Mouse (Mus musculus): Measurements from ENCODE around the gene Afap1l2. TPM values are rescaled to one million over a fixed set of nuclear protein-coding genes. Genes with fewer than 3 reads are reported as not detected.
A peak's percentile ranks its signal among the peaks of the same experiment; 100 is the strongest.

Gene Afap1l2
- 1 to 10 TPM; 2.3 to 3.8 TPM for total RNA-seq (2021)
- long read RNA-seq, experiment 1, partial matches to known transcripts, result 0 of 2 reads
- long read RNA-seq, experiment 1, other reads (novel, unspliced or antisense), result 1 of 2 reads
- long read RNA-seq, experiment 2, partial matches to known transcripts, result 0 of 1 reads
- long read RNA-seq, experiment 2, other reads (novel, unspliced or antisense), result 0 of 1 reads

DNA sequence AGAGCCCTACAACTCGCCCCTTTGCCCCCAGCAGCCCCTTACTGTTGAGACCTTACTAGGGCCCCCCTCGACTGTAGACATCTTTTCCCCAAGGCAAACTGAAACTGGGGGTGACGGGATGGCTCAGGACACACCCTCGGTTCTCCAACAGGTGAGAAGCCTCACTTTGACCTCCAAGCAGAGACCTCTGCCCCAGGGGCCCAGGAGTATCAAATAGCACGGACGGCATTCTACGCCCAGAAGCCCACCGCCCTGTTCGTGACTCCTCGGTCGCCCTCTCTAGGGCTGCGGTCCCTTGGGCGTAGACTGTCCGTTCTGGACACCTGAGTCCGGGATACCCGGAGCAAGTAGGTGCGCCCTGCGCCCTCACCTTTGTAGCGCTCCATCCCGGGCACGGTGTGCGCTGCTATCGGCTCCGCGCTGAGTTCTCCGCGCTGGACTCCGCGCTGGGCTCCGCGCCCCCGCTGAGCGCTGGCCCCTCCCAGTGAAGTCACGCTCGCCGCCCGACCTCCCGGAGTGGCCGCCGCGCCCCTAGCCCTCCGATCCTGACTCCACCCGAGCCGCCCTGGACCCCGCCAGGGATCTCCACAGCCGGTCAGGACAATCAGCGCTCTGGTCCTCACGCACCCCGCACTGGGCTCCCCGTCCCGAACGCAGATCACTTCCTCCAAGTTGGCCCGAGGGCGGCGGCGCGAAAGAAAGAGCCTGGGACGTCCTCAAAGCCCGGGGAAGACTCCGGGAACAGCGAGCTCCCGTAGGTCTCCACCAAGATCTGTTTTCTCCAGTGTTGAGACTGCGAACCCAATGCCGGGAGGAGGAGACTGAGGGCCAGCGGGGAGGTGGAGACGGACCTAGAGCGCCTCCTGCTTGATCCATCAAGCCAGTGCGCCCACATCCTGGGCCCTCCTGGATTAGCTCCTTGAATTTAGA, at the start of gene Afap1l2:
Gene Afap1l2 (minus strand): TSS at position 448 of the 930 bp plus-strand sequence.
- peak; percentile 52 for DNase-seq

DNA sequence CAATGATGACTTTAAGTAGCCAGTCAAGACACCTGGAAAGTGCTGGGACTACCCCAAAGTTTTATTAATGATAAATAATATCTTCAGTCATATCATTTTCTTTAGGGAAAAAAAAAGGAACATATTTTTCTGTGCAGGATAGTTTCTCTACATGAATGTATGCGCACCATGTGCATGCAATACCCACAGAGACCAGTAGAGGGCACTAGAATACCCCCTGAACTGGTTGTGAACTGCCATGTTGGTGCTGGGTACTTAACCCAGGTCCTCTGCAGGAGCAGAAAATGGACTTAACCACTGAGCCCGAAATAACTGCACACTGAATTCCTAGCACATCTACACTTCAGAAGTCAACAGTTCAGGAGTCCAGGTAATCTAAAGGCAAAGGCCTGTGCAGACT, 49.5 kb upstream of the Afap1l2 start:
- DNase-seq, result no peak

DNA sequence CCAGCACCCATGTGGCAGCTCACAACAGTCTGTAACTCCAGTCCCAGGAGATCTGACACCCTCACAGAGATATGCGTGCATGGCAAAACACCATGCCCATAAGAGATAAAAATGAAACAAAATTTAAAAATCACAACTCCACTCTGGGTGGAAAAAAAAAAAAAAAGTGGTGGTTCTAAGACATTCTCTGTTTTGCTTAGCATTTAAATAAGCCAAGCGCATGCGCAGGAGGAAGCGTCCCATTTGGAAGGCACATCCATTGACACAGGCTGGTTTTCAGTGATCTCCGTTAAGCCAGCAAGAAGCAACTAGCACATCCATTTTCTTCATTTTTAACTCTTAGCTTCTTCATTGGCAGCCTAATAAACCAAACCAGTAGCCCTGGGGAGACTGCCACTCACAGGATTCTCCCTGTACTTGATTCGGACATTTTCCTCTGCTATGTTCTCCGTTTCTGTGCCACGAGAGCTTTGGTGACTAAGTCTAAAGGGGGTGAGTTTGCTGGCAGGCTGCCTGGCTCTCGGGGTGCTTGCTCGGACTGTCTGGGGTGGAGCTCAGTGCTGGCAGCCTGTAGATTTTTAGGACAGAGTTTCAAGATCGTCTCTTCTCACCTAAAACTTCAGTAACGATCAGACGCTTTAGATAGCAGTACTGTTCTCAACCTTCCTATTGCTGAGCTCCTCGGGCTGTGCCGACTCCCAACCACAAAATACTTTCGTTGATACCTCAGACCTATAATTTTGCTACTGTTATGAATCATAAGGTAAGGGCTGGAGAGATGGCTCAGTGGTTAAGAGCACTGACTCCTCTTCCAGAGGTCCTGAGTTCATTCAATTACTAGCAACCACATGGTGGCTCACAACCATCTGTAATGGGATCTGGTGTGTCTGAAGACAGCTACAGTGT, 47.4 kb upstream of the Afap1l2 start:
- DNase-seq, result no peak

DNA sequence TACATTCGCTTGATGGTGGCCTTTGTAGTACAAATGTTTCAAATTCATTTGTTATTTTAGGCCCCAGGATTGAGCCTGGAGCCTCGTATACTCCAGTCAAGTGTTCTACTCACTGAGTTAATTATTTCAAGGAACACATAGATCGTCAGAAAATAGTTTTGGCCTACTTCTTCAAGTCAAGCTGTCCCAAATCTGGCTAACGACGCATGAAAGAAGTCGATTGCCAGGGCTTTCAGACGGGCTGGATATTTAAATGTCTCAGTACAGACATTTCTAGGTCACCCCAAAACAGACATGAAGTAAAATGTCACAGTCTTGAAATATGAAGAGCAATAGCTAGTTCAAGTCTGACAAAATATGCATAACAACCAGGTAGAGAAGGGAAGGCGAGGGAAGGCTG, 44.9 kb upstream of the Afap1l2 start:
- DNase-seq, result no peak

DNA sequence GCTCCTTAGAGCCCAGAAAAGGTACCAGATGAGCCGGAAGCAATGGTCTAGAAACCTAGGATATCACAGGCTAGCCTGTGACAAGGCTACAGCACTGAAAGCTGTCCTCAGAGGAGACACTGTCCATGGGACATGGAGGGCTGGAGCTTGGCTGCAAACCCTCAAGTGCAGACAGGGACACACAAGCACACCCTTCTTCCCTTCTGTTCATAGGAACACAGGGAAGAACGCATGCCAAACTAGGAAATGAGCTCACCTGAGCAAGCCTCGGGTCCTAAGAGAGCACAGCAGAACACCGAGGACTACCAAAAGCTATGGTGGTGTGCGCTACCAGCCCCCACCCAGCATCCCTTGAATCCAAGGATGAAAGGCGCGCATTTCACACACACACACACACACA, 44.0 kb upstream of the Afap1l2 start:
- DNase-seq, result no peak

DNA sequence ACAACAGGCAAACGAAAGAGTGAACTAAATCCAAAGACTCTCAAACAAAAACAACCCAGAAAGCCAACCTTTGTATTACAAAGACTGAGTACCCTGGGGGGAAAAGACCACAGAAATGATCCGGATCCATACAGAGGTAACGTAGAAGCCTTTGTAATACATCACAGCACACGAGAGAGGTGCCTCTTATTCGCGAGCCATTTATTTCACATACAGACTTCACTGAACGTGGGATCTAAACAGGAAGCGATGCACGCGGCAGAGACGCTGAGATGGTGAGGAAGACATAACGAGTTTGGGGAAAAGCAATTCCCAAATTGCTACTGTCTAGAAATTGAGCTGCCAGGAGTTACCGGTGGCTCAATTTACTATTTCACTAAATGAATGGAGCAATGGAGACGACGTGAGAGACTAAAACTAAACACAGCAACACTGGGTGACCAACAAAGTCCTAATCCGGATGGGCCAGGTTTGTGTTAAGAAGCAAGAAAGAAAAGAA, 41.6 kb upstream of the Afap1l2 start:
- DNase-seq, result no peak

DNA sequence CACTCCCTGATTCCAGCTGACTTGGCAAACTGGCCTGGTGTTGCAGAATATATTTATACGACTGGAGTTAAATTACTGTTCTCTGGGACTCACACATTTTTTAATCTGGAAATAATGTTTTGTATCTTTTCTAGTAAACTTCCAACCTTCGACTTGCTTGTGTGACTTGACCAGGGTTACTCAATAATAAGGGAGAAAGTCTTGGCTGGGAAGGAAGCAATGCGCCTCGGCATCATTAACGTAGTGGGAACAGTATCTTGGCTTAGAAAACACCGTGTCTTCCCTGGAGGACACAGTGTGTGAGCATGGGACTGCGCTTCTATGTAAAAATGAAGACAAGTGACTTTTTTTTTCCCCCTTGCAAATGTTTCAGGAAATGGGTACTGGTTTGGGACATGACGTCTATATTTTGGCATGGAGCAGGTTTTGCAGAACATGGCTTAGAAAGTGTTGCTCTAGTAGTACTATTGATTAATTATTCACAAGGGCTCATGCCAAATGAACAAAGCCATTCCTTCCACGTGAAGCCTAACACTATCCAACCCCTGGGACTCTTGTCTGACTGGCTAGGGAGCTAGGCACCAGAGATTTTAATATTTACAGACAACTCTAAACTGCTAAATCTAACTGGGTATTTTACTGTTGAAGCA, 39.8 kb upstream of the Afap1l2 start:
- DNase-seq, result no peak

DNA sequence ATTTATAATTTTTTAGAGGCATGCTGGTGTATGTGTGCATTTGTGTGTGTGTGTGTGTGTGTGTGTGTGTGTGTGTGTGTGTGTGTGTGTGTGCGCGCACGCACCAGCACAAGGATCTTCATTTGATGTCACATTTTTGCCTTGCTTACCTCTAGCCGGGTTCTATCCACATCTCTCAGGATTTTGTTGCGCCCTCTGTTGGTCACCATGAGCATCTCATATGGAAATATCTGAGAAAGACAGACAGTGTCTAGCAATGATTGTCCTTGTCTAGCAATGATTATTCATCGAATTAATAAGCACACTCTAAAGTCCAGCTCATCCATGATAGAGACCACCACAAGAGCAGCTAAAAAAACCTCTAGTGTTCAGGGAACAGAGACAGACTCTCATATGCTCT, 31.2 kb upstream of the Afap1l2 start:
- DNase-seq, result no peak

DNA sequence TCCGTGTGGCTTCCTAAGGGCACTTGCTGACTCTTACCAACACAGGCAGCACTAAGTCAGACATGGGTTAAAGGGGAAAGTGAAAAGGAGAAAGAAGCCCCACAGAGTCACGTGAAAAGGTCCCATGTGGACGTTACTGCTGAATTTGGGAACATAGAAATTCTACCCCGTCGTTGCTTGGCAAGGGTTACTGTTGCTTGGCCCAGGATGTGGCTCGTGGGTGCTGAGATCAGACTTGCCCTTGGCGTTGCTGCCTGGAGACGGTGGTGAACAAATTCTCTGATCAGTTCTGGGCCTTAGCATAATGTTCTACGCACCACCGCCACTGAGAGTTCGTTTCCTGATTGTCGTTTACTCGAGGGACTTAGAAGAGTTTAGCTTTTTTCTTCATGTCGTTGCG, 28.8 kb upstream of the Afap1l2 start:
- DNase-seq, result peak; percentile 50

DNA sequence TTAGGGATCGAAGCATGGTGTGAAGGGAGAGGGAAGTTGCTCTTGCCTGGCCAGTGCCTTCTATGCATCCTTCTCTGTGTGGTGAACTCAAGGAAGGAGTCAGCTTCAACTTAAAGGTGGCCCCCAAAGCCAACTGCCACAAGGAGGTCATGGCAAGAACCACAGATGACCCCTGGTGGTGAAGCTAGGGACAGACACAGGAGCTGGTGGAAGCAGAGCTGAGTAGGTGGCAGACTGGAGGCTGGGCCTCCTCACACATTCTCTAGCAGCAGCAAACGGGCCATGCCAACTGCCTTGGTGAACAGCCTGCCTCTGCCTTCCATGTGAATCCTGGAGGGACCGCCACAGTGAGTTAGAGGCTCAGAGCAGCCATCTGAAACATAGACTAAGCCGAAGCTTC, 23.6 kb upstream of the Afap1l2 start:
- DNase-seq, result peak; percentile 42

DNA sequence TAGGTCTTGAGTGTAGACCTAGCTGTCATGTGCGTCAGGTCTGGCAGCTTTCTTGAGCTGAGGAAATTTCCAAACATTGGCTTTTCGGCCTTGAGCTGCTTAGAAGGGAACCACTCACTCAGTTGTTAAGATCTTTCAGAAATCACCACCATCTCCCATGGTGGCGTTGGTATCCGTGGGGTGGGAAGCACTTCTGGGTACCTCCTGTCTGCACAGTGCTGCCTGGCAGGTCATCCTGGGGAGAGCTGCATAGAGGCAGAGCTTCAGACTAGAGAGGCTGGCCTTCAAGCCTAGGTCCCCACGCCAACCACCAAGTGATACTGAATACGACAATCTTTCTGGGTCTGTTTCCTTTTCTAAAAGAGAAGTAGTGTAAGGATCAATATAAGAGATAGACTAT, 21.4 kb upstream of the Afap1l2 start:
- DNase-seq, result no peak

DNA sequence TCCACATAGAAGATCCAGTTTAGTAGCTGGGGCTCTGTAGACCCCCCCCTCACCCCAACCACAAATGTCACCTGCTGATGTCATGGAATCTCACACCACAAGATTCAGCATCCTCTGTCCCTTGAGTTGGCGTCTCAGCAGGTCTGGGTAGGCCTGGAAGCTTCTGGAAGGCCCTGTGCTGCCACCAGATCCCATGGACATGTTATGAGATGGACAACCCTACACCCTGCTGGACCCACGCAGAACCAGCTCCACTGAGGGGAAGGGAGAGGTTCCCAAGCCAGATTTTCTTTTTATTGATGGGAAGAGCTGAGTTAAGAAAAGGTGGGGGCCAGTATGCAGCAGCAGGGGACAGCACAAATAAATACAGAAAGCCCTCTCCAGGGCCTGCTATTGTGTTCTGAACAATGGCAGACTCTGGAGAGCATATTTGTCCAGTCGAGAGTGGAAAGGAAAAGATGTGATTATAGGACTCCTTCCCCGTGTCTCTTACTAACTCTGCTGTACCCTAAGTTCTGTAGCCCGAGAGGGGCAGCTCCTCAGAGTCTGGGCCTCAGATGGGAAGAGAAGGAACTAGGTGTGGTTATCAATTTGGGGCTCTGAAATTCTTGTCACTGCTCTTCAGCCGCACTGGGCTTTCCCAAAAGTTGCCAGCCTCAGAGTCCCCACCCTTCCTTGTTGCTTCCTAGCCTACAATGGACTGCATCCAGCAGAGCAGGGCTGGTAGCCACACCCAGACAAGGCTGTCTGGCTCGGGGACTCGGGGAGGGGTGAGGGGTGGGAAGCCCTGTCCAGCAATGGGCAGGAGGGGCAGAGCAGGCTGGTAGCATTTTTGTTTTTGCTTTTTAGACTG, 20.5 kb upstream of the Afap1l2 start:
- DNase-seq, result peak; percentile 35

DNA sequence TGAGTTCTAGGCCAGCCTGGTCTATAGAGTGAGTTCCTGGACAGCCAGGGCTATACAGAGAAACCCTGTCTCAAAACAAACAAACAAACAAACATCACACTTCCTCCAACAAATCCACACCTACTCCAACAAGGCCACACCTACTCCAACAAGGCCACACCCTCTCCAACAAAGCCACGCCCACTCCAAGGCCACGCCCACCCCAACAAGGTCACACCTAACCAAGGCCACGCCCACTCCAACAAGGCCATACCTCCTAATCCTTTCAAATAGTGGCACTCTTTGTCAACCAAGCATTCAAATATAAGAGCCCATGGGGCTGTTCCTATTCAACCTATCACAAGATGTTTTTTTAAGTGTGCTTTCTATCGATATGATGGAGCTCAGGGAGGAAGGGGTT, 18.5 kb upstream of the Afap1l2 start:
- no peak for DNase-seq

DNA sequence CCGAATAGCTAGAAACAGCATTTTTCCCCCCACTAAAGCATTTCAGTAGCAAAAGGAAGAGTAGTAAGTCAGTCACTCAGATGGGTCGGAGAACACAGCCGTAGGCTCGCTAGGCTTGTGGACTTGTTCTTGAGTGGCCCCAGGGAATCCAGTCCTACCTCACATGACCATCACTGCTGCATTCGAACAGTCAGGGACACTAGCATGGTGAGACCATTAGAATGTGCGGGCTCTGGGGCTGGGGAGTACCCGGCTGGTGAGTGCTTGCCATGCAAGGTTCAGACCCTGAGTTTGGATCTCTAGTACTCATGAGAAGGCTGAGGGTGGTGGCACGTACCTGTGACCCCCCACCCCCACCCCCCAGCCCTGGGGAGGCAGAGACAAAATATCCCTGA, 9.8 kb upstream of the Afap1l2 start:
- no peak for DNase-seq

DNA sequence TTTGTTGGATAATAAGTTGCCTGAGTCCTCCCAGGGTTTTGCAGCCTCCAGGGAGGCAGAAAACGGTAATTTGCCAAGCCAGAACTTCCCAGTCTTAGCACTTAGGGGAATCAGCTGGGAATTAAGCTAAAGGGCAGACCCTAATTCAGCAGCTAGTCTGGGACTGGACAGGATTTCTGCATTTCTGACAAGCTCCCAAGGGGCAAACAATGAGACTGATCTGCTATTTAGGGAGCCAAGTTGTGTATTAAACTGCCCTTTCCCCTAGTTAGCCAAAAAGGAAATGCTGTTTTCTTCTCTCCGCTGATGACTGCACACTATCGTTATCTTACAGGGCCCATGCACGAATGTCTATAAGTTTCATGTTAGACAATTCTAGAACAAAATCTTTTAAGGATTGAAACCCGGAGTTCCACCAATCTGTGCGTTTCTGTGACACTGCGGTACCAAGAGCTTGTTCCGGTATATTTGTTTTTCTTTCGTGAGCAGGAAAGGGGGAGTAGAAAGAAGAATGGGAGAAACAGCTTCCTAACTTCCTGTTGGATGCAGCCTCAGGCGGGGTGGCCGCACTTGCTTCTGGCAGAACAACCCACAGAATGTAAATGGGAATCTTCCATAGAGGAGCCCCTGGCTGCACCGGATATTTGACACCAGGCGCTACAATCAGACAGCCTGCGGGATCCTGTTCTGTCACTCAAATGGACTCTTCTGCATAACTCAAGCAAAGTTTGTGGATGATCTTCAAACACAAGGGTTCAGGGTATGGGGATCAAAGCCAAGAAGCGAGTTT, 9.2 kb upstream of the Afap1l2 start:
- no peak for DNase-seq

DNA sequence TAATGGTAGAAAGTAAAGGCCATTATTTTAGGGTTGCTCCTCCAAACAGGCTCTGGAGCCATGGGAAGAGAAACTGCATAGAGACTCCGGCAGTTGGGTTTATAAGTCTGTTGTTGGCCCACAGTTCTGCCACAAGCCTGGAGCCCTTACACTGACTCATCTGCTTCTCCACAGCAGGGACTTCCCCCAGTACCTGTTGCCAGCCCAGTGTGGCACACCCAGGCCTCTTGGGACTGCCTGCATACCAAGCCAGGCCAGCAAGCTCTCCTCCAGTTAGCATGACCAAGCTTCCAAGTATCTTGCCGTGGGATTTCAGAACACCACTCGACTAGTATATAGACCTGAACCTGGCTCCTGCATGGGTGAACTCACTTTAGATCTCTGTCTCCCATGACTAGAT, 6.8 kb upstream of the Afap1l2 start:
- peak; percentile 58 for DNase-seq

DNA sequence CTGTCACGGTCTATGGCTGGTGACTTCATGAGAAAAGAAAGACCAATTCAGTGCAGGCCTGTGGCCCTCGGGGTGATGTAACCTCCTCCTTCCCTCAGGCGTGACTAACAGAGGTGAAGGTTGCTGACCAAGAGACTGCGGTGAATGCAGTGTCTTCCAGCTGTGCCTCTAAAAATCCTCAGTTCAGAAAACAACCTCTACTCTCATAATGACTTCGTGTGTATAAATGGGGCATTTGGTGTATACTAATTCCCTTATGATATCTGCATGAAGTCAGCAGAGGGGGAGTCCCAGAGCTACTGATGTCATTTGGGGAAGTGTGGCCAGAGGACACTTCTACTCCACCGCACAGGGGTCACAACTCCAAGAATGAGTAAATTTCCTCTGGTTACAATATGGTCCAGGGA, 5.2 kb upstream of the Afap1l2 start:
- DNase-seq, result no peak

DNA sequence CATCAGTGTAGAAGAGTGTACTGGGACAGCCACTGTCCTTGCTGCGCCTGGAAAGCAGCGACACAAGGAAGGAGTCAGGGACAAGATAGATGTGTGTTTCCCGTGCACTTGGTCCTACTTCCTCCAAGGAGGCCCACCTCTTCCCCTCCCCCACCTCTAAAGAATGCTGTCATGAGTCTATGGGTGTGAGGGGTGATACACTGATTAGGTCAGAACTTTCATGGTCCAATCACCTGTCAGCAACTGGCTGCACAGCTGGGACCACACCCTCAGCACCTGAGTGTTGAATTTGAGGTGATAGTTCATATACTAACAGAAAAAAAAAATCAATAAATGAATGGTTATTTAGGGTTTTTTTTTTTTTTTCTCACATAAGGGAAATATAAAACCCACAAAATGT, 4.0 kb upstream of the Afap1l2 start:
- no peak for DNase-seq

DNA sequence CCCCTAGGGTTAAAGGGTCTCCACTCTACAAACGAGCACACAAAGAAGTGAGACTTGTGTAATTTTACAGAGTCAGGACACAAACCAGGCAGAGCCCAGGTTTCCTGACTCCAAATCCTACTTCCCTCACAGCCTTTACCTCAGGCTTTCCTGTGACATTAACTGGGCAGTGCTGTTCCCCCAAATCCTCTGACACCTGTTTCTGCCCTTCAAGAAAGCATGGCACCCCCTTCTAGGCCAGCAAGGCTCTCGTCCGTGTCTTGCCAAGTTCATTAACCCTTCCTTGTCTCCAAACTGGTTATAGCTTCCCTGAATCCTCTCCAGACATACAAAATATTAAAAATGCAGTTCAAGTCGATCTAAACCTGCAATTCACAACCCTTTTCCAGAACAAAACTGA, 2.0 kb upstream of the Afap1l2 start:
- no peak for DNase-seq

DNA sequence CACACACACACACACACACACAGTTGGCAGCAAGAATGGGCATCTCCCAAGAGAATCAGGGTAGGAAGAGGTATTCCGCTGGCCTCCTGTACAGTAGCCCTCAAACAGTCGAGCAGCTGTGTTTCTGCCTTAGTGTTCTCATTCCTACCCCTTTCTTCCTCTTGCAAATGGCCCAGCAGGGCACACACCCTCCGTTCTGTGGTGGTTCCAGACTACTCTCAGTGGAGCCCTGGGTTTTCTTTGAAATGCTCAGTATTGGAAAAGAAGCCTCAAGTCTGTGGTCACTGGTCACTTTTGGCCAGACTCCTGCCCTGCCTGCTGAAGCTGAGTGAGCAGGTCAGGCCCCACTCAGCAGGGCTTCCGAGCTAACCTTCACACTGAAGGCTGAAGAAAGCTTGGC, 1.6 kb upstream of the Afap1l2 start:
- DNase-seq, result no peak
